Mouse (Mus musculus) cerebellum, postnatal 14 days (tissue): Measurements from ENCODE around the gene Gabra5.

Experiments used
- DNase-seq, 2 experiments: peaks; one replicate each; pipeline ENCODE4 v3.0.0; 2021; ENCODE audit warnings: mixed read lengths in 2 of 2

The Gabra5 gene

GRCm38 (mm10) chr7:57509681-57510141 lies at the start of gene Gabra5:
TSS of gene Gabra5 (minus strand) at chr7:57510059.
- DNase-seq, result peak; percentile 63 to 67

DNA sequence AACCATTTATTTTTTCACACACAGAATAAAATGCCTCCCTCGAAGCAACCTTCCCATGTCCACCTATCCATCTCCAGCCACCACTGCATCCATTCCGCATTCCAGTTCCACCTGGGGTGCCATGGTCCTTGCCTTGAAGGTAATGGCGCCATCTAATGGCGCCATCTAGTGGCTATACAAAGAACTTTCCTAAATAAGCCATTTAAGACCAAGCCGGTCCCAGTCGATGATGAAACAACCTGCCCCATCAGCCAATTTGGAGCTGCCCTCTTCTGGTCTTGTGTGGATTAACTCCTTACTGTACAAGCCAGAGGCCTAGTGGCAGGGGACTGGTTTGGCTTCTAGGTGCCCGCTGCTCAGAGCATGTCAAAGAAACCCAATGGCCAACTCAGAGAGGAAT lies 28.7 kb upstream of the Gabra5 start:
- peak; percentile 31 to 40 for DNase-seq

DNA sequence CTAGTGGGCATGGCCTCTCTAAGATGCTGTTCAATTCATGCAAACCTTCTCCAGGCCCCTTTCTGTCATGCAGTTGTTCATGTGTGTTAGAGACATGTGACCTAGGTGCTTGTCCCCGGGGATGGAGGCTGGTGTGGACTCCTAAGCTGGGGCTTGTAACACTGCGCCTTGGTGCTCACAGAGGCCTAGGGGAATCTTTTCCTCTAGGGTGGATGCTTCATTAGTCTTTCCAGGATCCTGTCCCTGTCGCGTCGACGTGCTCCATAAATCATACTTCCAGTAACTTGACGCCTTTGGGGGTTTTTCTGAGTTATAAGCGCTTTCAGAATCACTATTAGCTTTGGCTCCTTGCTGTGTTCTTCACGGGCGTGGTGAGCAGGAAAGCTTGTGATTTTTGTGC lies 22.8 kb upstream of the Gabra5 start:
- no peak for DNase-seq

- peak; percentile 6 to 13 for DNase-seq
These were observed 20.1 kb upstream of the Gabra5 start for GRCm38 (mm10) chr7:57529954-57530353.

GRCm38 (mm10) chr7:57529451-57529850 lies 19.6 kb upstream of the Gabra5 start:
- DNase-seq, result no peak

DNA sequence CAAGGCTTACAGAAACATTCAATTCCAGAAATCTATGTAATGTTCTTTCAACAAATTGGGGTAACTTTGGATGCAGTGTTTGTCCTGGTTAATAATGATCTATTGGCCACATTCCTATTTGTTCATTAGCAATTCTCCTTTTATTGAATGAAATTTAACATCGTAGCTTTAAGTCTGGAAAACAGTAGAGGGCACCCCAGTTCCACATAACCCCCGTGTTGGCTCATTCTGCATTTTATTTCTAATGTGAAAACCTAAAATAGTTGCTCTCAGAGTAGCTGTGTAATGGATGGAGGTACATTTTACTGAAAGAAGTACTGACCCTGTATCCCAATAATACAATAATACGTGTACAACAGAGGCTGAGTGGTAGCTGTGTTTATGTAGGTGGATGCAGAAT lies 3.1 kb upstream of the Gabra5 start:
- peak; percentile 69 to 71 for DNase-seq

- DNase-seq, result peak; percentile 14 to 16
These were observed 813 bp downstream of the Gabra5 start for GRCm38 (mm10) chr7:57508860-57509632.

- DNase-seq, result no peak
These were observed 7.0 kb downstream of the Gabra5 start for GRCm38 (mm10) chr7:57502809-57503208.

- DNase-seq, result peak; percentile 41 to 56
These were observed 18.1 kb downstream of the Gabra5 start for GRCm38 (mm10) chr7:57491795-57492194.

- no peak for DNase-seq
These were observed 23.0 kb downstream of the Gabra5 start for GRCm38 (mm10) chr7:57486907-57487306.

GRCm38 (mm10) chr7:57482896-57483295 lies 27.0 kb downstream of the Gabra5 start:
- DNase-seq, result peak in 1 of 2 experiments; percentile 31

DNA sequence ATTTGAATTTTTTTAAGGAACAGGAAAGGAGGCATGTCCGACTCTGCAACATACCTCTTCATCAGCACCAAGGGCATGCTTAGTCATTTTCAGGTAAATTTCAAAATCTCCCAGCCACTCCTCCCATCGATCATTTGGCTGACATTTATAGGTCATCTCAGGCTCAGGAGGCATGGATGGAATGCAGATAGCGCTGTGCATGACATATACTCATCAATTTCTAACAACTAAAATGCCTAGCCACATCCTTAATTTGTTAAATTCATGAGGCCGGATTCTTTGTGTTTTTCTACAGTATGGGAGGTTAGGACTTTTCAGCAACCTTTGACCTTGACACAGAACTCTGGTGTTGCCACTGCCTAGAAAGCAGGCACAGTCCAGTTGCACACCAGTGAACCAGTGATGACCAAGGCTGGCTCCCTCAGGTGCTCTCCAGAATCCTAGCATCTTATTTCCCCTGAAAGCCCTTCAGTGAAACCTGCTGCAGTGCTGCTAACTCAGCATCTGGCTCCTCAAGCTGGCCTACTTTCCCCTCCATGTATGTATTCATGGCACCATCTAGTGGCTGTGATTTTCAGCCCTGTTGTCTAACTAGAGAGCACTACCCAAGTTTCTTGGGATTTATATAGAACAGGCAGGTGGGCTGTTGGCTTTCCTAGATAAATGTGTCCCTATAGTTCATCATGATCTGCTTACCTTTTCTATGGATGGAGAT lies 35.9 kb downstream of the Gabra5 start:
- peak; percentile 66 to 73 for DNase-seq

DNA sequence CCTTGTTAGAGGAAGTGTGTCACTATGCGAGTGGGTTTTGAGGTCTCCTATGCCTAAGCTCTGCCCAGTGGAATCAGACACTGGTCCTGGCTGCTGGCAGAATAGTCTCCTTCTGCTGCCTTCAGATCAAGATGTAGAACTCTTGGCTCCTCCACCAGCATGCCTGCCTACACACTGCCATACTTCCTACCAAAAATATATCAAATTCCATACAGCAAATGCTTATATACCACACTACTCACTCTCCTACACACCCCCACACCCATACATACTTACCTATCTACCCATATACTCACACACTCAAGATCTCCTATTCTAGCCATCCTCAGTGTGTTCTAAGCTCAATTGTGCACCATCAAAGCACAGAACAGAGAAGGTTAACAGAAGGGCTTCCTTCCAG lies 38.5 kb downstream of the Gabra5 start:
- DNase-seq, result no peak

GRCm38 (mm10) chr7:57460354-57460753 lies 49.5 kb downstream of the Gabra5 start:
- DNase-seq, result no peak

DNA sequence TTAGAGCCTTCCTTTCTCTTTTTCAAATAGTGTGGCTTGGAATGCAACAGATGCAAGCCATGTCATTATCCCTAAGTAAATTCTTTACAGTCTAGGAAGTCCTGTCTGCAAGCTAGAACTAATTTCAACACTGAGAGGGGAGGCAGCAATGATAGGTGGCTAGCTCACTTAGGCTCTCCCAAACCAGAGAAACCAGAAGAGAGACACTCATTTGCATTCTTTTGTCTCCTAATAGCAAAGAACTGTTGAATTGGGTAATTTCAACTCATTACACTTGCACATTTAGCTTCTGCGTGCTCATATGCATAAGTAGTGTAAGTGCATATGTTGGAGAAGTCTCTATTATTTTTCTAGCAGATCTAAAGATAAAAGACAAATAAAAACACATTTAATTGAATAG lies 61.6 kb downstream of the Gabra5 start:
- no peak for DNase-seq

DNA sequence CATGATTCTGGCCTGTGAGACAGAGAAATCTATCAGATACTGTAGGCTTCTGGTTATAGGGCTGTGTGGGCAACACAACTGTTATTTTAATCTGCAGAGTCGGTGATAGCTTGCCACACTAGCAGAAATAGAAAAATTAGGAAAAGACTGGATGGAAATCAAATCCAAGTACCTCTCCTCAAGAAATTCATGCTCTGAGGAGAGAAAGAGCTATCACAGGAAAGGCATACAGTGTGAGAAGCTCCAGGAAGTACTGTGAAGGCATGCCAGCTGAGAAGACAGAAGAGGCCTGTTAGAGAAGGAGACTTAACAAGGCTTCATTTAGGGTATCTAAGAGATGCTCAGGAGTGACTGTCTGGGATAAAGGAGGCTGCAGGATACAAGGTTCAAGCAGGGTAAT lies 87.2 kb downstream of the Gabra5 start:
- no peak for DNase-seq

DNA sequence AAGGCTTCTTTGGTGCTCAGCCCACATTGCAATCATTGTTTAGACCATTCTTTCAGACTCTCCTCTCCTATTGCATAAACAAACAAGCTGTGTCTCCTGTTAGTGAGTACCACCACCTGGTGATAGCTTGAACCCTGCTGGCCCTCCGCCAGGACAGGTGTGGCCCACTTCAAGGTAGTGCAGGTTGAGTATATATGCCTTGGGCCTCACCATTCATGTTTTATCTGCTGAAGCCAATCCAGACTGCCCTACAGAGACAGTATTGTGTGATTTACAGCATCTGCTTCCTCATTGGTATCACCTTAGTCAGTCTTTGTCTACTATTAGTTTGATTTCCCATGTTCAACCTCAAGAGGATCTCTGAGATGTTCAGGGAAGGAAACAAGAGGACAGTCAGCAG lies 88.8 kb downstream of the Gabra5 start:
- no peak for DNase-seq

DNA sequence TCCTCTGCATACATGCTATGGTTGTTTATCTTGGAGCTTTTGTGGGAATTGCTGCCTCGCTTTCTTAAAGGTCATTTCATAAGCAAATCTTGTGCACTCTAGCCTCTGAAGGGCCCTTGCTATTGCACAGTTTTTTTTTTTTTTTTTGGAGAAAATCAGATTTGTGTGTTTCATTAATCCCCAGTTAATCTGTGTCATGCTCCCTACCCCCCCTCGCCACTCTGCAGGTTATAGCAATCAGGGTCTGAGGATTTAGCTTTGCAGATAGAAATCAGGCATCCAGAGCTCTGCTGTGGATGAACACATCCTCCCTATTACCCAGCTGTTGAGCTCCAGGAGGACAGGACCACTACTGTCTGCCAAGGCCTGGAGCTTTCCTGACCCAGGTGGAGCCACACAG lies 90.5 kb downstream of the Gabra5 start, which contains the start of gene Gabrb3:
Gene Gabrb3, plus strand, starts transcription at position 301 of the 400 bp plus-strand sequence.
- no peak for DNase-seq

DNA sequence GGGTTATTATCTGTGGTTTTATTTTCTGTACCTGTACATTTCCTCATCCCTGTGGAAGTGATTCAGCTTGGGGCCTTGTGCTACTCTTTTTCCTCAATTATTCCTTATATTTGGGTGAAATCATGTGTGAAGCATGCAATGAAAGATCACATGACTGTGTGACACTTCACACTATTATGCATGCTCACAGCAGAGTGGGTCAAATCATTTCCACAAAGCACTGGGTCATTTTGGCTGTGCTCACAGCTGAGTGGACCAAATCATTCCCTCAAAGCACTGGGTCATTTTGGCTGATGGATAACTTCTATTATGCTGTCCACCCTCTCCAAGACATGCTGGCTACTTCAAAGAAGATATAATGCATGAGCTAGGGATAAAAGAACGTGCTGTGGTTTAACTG lies 97.0 kb downstream of the Gabra5 start:
- DNase-seq, result no peak

DNA sequence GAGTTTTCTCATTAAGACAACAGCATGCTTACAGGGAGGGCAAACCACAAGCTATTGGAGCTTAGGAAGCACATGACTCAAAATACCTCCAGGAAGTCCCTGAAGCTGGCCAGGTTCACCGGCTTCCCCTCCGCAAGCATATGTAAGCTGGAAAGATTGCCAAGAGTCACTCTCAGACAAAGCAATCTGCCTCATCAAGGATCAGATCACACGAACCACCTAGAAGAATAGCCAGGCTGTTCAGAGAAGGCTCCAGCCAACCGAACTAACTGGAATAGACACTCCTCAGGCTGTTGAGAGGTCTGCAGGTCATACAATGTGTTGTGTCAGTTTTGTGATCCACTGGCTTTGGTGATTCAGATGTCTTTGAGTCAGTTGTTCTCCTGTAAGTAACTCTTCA lies 98.7 kb downstream of the Gabra5 start:
- peak; percentile 18 to 26 for DNase-seq

DNA sequence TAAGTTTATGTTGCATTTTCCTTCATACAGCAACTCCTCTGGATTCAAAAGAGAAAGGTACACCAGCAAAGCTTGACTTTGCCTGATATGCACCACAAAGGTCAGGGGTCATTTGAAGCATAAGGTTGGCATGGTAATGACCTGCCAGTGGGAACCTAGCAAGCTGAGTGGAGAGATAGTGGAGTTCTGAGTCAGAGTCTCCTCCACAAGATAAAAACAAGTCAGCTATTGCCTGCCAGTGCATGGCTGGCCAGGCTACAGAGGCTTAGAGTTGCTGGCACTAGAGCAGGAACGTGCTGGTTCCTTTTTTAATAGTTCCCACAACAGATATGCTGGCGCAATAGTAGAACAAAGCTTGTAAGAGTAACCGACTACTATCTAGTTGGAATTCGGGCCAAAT lies 116.3 kb downstream of the Gabra5 start:
- no peak for DNase-seq

- DNase-seq, result no peak
These were observed 119.8 kb downstream of the Gabra5 start for GRCm38 (mm10) chr7:57390046-57390445.

GRCm38 (mm10) chr7:57387341-57387654 lies 122.6 kb downstream of the Gabra5 start:
- no peak for DNase-seq
